Mouse (Mus musculus) liver, adult 2 months (tissue): ENCODE results near the gene Stx3. TPM values are rescaled to one million over a fixed set of nuclear protein-coding genes. Genes with fewer than 3 reads are reported as not detected.

Source experiments
- DNase-seq: peaks from one replicate; pipeline ENCODE4 v3.0.0-alpha.2; 2011; ENCODE audit warnings: low read depth, low spot score; ENCODE audit errors: extremely low read depth
- H3K27ac ChIP-seq: fragments of 200-500 bp; replicated peaks from 2 replicates; pipeline ENCODE4 v1.5.1; 2012; ENCODE audit warnings: low read depth, mild to moderate bottlenecking, control low read depth, inconsistent platforms, low read length; ENCODE audit not compliant: insufficient read depth
- H3K27me3 ChIP-seq: fragments of 200-500 bp; 2 replicates; pipeline ENCODE4 v1.6.1; 2012; ENCODE audit warnings: mild to moderate bottlenecking, moderate library complexity, low read length, inconsistent platforms; ENCODE audit not compliant: control insufficient read depth, insufficient read depth
- H3K36me3 ChIP-seq: fragments of 200-500 bp; 2 replicates; pipeline ENCODE4 v1.6.1; 2012; ENCODE audit warnings: low read length, inconsistent platforms; ENCODE audit not compliant: control insufficient read depth, insufficient read depth
- H3K4me1 ChIP-seq: fragments of 200-500 bp; 2 replicates; pipeline ENCODE4 v1.6.1; 2011; ENCODE audit warnings: low read length; ENCODE audit not compliant: control insufficient read depth, insufficient read depth
- H3K4me3 ChIP-seq: fragments of 200-500 bp; 2 replicates; pipeline ENCODE4 v1.5.1; 2011; ENCODE audit warnings: low read depth, mild to moderate bottlenecking, control low read depth, low read length, moderate library complexity; ENCODE audit not compliant: insufficient read depth
- H3K79me2 ChIP-seq: fragments of 200-500 bp; 2 replicates; pipeline ENCODE4 v1.6.1; 2012; ENCODE audit warnings: inconsistent platforms, mild to moderate bottlenecking, low read length, moderate library complexity; ENCODE audit not compliant: control insufficient read depth, insufficient read depth
- H3K9ac ChIP-seq: fragments of 200-500 bp; 2 replicates; pipeline ENCODE4 v1.6.1; 2012; ENCODE audit warnings: low read depth, mild to moderate bottlenecking, control low read depth, inconsistent platforms, low read length
- CTCF ChIP-seq: fragments of 200-500 bp; IDR thresholded peaks from 2 replicates; pipeline ENCODE4 v1.5.1; 2011; ENCODE audit warnings: low read depth, low read length, control low read depth
- POLR2A ChIP-seq: fragments of 200-500 bp; IDR thresholded peaks from 2 replicates; pipeline ENCODE4 v1.6.1; 2011; ENCODE audit warnings: low read length, control low read depth; ENCODE audit not compliant: insufficient read depth; ENCODE audit errors: extremely low read depth
- WGBS: fragments of 180-500 bp; shearing (Covaris S2); methylation state at CpG from one replicate; pipeline ENCODE4 v1.1.7; 2018; 5-methylcytosine and 5-hydroxymethylcytosine counted together
- polyA plus RNA-seq: library from polyadenylated mRNA; depleted of rRNA; stranded (reverse); fragments of >200 nt; gene quantifications from 2 replicates; pipeline ENCODE4 v1.2.3, GENCODE M21; 2012
- total RNA-seq: library from RNA; depleted of rRNA; stranded (reverse); fragments of >200 nt; gene quantifications from 2 replicates; pipeline ENCODE4 v1.2.3, GENCODE M21; 2014

The Stx3 gene
- total and polyA plus RNA-seq, 2 experiments: 0.46 to 1.5 TPM

GRCm38 (mm10) chr19:11813136-11813535, 6.1 kb downstream of the Stx3 start:
- H3K27ac ChIP-seq: no peak overlapping the region
- no peak overlapping the region for H3K9ac ChIP-seq
- H3K4me1 ChIP-seq: no peaks in the 10 kb centered on the region
- TF ChIP-seq POLR2A (no peak), CTCF (no peak)
- no peaks in the 10 kb centered on the region for H3K36me3 ChIP-seq
- no peak overlapping the region for H3K4me3 ChIP-seq
- H3K79me2 ChIP-seq: no peaks in the 10 kb centered on the region
- WGBS: 82% methylated on average over 4 of the region's 4 CpGs
- DNase-seq: no peak
- no peaks in the 10 kb centered on the region; the same call in 1 of the 2 replicates for H3K27me3 ChIP-seq

DNA sequence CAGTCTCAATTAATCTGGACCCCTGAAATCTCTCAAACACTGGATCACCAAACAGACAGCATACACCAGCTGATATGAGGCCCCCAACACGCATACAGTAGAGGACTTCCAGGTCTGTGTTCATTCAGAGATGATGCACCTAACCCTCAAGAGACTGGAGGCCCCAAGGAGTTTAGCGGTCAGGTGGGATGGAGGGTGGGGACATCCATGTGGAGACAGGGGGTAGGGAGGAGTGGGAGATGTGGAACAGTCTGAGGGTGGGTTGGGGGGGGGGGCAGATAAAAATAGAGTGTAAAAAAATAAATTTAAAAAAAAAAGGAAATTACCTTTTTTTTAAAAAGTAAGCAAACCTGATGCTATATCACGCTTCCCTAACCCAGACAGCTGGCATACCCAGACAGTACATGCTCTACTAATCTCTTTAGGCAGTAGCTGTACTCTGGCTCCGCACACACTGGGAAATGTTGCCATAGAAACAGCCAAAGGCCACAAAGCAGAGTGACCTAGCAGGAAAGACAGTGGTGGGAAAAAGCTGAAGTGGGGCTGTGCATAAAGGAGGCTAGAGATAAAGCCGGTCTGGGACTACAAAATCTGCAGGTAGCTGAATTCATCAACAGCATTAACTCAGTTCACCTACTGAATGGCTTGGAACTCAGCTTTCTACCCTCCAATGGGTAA, 7.4 kb downstream of the Stx3 start:
- Histone ChIP-seq H3K4me3 (no peak overlapping the region), H3K27me3 (no peaks in the 10 kb centered on the region), H3K79me2 (no peaks in the 10 kb centered on the region), H3K27ac (no peak overlapping the region), H3K4me1 (no peaks in the 10 kb centered on the region), H3K36me3 (no peaks in the 10 kb centered on the region), H3K9ac (no peak overlapping the region)
- WGBS: 66% methylated on average over 5 of the region's 5 CpGs
- DNase-seq: no peak
- TF ChIP-seq CTCF: no peak
- no peak for TF ChIP-seq POLR2A

DNA sequence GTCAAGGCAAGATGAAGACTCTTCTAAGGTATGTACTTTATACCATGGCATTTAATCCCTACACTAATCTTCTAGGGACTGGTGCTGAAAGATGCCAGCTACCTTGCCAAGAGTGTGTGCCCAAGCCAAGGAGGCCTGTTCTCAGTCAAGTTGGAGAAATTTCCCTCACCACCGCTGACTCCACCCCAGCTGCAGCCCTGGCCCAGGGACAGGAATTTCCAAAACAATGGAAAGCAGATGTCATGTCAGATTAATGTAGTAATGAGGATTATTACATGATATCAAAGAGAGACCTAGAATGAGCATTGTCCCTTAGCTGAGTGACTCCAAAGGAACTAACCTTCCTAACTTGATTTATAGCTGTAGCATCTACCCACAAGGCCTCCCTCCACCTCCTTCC, 8.3 kb downstream of the Stx3 start:
- 88% methylated on average over 1 of the region's 1 CpGs for WGBS
- Histone ChIP-seq H3K79me2 (no peaks in the 10 kb centered on the region), H3K27me3 (no peaks in the 10 kb centered on the region), H3K4me3 (no peak overlapping the region), H3K9ac (no peak overlapping the region), H3K27ac (no peak overlapping the region), H3K36me3 (no peaks in the 10 kb centered on the region), H3K4me1 (no peaks in the 10 kb centered on the region)
- no peak for DNase-seq
- TF ChIP-seq POLR2A (no peak), CTCF (no peak)

DNA sequence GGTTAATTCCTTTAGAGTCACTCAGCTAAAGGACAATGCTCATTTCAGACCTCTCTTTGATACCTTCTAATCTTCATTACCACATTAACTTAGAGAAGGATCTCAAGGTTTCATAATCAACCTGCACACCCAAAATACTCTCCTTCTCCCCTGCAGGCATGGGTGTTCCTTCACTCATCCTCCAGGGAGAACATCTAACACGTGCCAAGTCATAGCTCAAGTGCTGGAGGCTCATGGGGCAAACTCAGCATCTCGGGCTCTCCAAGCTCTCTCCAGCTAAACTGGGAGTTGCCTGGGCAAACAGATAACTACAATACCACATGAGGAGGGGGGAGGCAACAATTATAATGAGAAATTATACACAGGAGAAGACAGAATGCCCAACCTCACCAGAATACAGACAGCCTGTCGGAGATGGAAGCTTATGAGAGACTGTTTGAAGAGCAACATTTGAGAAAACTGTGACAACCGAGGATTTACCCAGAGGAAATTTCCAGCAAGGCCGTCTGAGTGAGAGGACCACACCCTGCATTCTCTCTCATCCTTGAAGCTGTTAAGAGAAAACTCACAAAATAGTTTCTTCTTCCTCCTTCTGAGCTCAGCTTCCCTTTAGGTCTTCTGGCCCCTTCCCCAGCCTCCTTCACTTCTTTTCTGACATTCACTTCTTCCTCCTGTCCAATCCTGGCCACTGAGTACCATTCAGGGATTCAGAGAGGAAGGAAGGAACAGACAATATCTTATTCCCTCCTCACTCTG, 9.0 kb downstream of the Stx3 start:
- Histone ChIP-seq H3K36me3 (no peaks in the 10 kb centered on the region), H3K27me3 (no peaks in the 10 kb centered on the region), H3K4me3 (no peak overlapping the region), H3K4me1 (no peaks in the 10 kb centered on the region), H3K79me2 (no peaks in the 10 kb centered on the region), H3K27ac (no peak overlapping the region), H3K9ac (no peak overlapping the region)
- no peak for TF ChIP-seq POLR2A
- TF ChIP-seq CTCF: no peak
- 72% methylated on average over 5 of the region's 5 CpGs for WGBS
- DNase-seq: no peak

GRCm38 (mm10) chr19:11808452-11808851, 10.8 kb downstream of the Stx3 start:
- Histone ChIP-seq H3K4me1 (no peaks in the 10 kb centered on the region; the same call in 1 of the 2 replicates), H3K4me3 (no peak overlapping the region), H3K79me2 (no peaks in the 10 kb centered on the region), H3K27me3 (no peaks in the 10 kb centered on the region), H3K36me3 (no peaks in the 10 kb centered on the region), H3K9ac (no peak overlapping the region), H3K27ac (0 out of 2 replicates have a peak overlapping the region, but pooled peaks have one; percentile 44)
- DNase-seq: peak; percentile 15
- no peak for TF ChIP-seq CTCF
- TF ChIP-seq POLR2A: no peak
- 85% methylated on average over 2 of the region's 2 CpGs for WGBS

- no peak for DNase-seq
- WGBS: 69% methylated on average over 6 of the region's 6 CpGs
Observed at GRCm38 (mm10) chr19:11807822-11808221, 11.4 kb downstream of the Stx3 start.

More at GRCm38 (mm10) chr19:11807822-11808221, 11.4 kb downstream of the Stx3 start:
- Histone ChIP-seq H3K36me3 (no peaks in the 10 kb centered on the region), H3K4me1 (no peaks in the 10 kb centered on the region; the same call in 1 of the 2 replicates), H3K27me3 (no peaks in the 10 kb centered on the region), H3K4me3 (no peak overlapping the region), H3K27ac (0 out of 2 replicates have a peak overlapping the region, but pooled peaks have one; percentile 44), H3K79me2 (no peaks in the 10 kb centered on the region), H3K9ac (no peak overlapping the region)
- TF ChIP-seq CTCF: no peak
- no peak for TF ChIP-seq POLR2A
